Mouse (Mus musculus) megakaryocyte progenitor cell, adult 5-6 weeks (primary cell): Measurements from ENCODE around the gene Arid3c. TPM values are rescaled to one million over a fixed set of nuclear protein-coding genes. Genes with fewer than 3 reads are reported as not detected.
A peak's percentile ranks its signal among the peaks of the same experiment; 100 is the strongest.
"Not testable (repeated sequence)": the region's sequence is repeated elsewhere in the genome, so short reads cannot be mapped to it uniquely, and the experiment has no call there.

ENCODE experiments used
- ATAC-seq: replicated peaks from 2 replicates; pipeline ENCODE4 v1.8.0; 2016; ENCODE audit warnings: mild to moderate bottlenecking, moderate TSS enrichment, inconsistent platforms; ENCODE audit not compliant: poor library complexity
- total RNA-seq, 2 experiments: library from RNA; stranded (forward) in 1 of 2; stranded (reverse) in 1 of 2; fragments of 157-497, 149-512 nt in 1 of 2; fragments of 200-1000 nt in 1 of 2; gene quantifications; 2 replicates each; pipeline versions ENCODE4 v1.2.3 to v1.2.4; 2015 to 2017

The Arid3c gene
- total RNA-seq (2015) (not detected in 2 replicates), total RNA-seq (2017) (not detected in 2 replicates)

- peak; percentile 64 for ATAC-seq
Observed at GRCm38 (mm10) chr4:41731052-41731765, at the start of gene Arid3c. Arid3c (minus strand) TSS chr4:41731142.

DNA sequence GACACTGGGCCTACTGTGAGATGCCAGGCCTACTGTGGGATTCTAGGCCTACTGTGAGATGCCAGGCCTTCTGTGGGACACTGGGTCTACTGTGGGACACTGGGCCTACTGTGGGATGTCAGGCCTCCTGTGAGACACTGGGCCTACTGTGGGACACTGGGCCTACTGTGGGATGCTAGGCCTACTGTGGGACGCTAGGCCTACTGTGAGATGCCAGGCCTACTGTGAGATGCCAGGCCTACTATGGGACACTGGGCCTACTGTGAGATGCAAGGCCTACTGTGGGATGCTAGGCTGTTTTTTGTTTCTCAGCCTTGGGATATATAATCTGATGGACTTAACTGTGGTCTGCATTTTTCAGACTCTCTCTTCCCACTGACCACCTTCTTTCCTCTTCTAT, 44.9 kb upstream of the Arid3c start:
- ATAC-seq, result not testable (repeated sequence)

DNA sequence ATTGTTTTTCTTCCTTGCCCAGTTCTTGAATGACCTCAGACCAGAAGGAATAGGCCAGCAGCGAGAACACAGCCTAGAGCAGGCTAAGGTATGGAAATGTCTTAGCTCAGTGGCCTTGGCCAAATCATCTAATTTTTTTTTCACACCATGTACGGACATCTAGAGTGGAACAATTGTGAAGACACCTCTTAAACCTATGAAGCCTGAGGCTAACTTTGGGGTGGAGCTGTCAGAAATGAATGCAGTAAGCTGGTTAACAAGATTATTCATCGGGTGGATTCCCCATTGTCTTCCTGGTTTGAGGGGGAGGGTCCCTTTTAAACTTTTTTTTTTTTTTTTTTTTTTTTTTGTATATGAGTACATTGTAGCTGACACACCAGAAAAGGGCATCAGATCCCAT, 43.6 kb upstream of the Arid3c start:
- not testable (repeated sequence) for ATAC-seq

DNA sequence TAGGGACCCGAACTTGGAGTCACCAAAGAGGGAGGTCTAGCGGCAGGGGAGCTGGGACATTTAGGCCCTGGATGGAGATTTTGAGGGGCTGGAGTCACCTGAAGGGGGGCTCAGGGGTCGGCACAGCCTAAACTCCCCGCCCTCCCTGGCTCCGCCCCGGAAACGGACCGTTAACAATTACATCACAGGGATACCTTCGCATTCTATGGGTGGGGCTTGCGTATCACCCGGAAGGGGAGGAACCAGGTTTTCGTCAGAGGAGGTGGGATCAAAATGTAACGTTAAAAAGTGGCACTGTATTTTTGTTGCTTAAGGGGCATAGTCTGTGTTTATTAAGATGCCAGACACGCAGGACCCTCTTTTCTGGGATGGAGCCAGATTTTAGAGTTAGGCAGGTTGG, 43.1 kb upstream of the Arid3c start, which contains the start of gene Ccl27a:
Ccl27a (minus strand) TSS at position 246 of the 400 bp plus-strand sequence.
- peak; percentile 70 for ATAC-seq

DNA sequence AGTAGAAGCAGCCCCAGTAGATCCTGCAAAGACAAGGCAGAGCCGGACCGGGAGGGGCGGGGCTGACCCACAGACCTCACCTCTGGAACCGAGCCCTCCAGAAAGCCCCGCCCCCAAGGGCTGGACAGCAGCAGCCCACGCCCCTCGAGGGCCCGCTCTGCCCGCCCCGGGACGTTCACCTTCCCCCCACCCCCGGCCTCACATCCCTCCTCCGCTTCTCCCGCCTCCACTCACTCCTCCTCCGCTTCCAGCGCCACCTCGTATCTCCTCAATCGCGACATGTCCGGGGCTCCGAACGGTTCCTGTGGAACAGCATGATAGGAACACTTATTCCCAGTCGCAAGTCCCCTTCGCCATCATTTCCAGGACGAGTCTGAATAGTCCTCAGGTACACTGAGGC, 42.6 kb upstream of the Arid3c start:
- peak; percentile 69; the same call in 1 of the 2 replicates for ATAC-seq

DNA sequence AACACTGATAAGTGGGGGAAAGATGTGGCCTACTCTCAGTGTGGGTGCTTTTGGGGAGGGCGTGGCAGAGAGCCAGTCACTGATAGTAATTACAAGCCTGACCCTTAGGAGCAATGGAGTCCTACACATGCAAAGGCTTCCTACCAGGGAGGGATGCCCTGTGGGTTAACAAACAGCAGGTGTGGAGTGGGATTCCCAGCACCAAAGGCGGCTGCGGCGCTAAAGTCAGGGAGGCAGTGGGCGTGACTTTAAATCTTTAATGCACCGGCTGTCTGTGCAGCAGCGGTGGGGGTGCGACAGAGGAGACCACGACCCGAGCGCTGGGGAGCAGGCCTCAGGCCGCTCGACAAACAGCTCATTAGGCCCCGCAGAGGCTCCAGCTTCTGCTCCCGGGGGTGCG, 42.0 kb upstream of the Arid3c start:
- ATAC-seq, result not testable (repeated sequence)

DNA sequence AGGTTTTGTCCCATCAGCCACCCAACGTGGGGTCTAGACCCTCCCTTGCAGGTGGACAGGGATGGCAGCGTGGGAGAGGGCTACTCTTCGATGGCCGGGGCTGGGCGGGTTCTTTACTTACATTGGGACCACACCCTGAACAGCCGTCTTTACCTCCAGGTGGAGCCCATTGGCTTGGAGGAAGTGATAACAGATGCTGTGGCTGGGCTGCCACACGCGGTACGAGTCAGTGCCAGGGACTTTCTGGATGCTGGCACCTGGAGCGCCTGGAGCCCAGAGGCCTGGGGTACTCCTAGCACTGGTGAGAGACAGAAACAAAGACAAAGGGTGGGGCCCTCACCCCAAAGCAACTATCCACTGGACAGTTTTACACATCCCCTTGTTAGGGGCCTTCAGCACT, 36.4 kb upstream of the Arid3c start:
- ATAC-seq, result not testable (repeated sequence)

GRCm38 (mm10) chr4:41763176-41763575, 32.2 kb upstream of the Arid3c start:
- not testable (repeated sequence) for ATAC-seq

DNA sequence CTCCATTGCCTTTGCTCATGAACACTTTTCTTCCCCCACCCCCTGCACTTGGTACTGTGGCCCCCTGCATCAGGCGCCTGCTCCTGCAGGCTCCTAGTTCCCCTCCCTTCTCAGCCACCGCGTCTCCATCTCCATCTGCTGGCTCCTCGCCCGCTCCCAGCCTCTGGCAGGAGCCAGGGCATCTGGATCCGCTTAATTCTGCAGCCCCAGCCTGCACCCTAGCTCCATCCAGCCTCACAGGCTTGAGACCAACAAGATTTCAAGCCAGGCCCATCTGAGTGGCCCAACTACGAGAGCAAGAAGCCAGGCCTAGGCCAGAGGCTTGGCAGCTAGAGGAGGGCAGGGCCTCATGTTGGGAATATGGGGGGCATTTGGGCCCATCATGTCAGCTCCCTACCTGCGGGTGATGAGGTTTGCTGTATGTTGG, 31.8 kb upstream of the Arid3c start:
- not testable (repeated sequence) for ATAC-seq

- ATAC-seq, result no peak
Observed at GRCm38 (mm10) chr4:41762099-41762687, 31.3 kb upstream of the Arid3c start.

- ATAC-seq, result no peak
Observed at GRCm38 (mm10) chr4:41761680-41762079, 30.7 kb upstream of the Arid3c start.

DNA sequence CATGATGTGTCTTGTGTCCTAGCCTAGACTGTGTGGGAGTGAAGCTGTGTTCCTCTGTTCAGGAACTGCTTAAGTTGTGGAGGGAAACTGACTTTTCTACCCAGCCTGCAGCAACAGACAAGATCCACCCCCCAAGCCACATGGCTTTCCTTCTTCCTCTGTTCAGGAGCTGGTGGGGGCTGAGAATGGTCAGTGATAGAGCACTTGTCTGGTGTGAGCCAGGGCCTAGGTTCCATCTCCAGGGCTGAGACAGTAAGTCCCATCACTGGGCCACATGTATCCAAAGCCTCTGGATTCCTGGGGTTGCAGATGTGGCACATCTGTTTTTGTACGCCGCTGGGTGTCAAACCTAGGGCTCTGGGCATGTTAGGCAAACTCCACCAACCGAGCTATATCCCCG, 30.0 kb upstream of the Arid3c start:
- ATAC-seq, result no peak

DNA sequence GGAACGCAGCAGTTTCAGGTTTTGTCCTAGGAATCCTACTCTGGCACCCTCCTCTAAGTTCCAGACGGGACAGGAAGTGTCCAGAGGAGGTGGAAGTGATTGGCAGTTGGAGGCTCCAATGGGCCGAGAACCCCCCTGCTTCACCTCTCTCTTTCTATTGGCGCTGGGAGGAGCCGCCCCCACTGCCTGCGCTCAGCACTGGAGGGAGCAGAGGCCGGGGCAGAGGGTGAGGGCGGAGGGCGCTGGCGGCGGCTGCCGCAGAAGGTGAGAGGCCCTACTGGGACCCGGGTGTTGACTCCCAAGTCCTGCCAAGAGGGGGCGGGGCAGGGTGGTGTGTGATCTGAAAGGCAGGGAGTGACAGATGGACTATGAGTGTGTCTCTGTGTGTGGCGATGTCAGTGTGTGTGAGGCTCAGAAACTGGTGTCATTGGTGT, 29.4 kb upstream of the Arid3c start:
- peak; percentile 71 for ATAC-seq

GRCm38 (mm10) chr4:41759656-41760287, 28.8 kb upstream of the Arid3c start:
- ATAC-seq, result 0 out of 2 replicates have a peak, but pooled peaks have one; percentile 0

DNA sequence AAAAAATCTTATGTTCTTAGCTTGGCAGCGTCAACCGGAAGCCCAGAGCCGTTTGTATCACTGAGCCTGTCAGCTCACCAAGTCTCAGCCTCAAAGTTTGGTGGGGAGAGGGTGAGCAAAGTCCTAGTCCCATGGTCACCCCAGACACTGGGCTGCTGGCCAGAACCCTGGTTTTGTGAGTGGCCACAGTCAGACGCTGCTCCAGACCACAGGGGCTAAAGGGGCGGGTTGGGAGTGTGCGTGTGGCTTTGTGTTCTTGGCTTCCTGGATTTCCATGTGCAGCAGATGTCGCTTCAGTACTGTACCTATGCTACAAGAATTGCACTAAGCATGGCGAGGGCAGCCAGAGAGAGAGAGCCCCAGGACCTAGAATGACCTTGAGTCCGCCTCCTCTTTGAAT, 28.3 kb upstream of the Arid3c start:
- ATAC-seq, result no peak

GRCm38 (mm10) chr4:41758701-41759100, 27.8 kb upstream of the Arid3c start:
- ATAC-seq, result no peak

DNA sequence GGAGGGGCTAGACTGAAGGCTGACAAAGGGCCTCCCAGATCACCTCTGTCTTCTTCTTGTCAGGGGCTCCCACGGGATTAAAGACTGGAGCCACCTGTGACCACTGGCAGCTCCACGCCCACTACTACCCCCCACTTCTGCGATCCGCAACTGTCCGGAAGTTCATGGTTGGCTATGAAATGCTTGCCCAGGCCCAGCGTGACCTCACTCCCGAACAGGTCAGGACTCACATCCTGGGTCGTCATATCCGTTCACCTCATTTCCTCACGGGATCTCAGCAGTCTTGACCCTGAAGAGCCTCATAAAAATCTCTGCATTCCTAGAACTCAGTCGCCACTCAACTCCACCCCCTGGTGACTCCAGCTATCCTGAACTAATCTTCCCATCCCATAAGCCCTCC, 27.1 kb upstream of the Arid3c start:
- no peak for ATAC-seq

DNA sequence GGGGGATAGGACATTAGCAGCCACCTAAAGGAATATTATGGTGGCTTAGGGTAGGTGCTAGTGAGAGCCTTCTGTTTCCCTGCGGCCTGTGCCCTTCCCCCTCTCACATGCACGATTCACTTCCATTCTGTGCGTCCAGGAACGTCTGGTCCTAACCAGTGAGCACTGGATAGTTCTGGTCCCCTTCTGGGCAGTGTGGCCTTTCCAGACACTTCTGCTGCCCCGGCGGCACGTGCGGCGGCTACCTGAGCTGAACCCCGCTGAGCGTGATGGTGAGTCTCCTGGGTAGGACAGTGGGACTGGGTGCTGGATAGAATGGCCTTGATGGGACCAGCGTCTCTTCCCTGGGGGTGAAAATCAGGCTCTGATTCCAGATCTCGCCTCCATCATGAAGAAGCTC, 26.4 kb upstream of the Arid3c start:
- no peak for ATAC-seq

DNA sequence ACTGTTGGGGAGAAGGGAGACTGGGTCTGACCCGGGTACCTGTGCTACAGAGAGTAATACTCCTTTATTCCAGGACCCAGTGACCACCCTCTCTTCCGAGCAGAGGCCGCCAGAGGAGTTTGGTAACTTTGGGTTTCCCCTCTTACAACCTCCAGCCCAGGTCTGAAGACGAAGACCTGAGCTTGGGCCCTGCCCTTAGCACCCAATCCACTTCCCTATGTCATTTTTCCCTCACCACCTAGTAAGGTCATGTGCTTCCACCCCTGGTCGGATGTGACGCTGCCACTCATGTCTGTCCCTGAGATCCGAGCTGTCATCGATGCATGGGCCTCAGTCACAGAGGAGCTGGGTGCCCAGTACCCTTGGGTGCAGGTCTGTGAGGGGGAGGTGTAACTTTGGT, 25.5 kb upstream of the Arid3c start:
- no peak for ATAC-seq

DNA sequence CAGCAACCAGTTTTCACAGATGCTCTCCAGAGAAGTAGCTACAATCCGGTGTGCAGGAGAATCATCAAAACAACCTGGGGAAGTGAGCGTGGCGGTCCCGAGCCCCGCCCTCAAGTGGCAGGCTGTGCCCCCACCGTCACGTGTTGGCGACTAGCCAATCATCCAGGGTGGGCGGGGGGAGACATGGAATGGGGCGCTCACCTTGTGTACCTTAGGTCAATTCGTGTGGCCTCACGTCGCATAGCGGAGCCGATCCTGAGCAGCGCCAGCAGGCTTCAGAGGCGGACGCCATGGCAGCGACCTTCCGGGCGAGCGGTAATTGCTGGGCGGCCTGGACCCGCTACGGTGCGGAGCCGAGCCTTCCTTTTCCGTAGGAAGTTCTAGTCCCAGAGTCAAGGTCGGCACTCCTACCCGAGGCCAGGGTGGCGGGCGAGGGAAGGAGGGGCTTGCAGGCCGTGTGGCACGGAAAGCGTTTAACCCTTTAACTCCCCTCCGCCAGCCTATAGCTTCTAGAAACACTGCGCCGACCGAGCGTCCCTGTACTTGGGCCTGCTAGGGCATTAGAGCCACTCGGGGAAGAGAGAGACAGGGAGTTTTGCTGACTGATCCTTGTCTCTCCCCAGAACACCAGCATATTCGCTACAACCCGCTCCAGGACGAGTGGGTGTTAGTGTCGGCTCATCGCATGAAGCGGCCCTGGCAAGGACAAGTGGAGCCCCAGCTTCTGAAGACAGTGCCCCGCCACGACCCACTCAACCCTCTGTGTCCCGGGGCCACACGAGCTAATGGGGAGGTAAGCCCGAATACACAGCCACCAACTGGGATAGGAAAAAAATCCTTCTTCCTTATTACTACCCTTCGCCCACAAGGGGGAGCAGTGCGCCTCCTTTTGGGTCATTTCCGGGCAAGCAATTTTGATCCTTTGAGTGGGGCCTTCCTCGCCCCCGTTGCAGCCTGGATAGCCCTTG, 24.7 kb upstream of the Arid3c start, which contains the start of gene Sigmar1:
Sigmar1 (minus strand) TSS at position 820 of the 968 bp plus-strand sequence.
- ATAC-seq, result peak; percentile 64
